Mouse (Mus musculus) activated CD4-positive, CD25-positive, alpha-beta regulatory T cell, adult 4 months (primary cell): Measurements from ENCODE around the gene Cic. TPM values are rescaled to one million over a fixed set of nuclear protein-coding genes. Genes with fewer than 3 reads are reported as not detected.

Source experiments
- ATAC-seq: one replicate; pipeline ENCODE4 v1.8.0; 2017
- polyA plus RNA-seq, 2 experiments: library from polyadenylated mRNA; unstranded; fragments of 100-300 nt; shearing (Covaris generic); gene quantifications; one replicate each; pipeline ENCODE4 v1.2.1; 2017

Gene Cic
- polyA plus RNA-seq, 2 experiments from 2014 or later: 23.2 to 26.0 TPM

DNA sequence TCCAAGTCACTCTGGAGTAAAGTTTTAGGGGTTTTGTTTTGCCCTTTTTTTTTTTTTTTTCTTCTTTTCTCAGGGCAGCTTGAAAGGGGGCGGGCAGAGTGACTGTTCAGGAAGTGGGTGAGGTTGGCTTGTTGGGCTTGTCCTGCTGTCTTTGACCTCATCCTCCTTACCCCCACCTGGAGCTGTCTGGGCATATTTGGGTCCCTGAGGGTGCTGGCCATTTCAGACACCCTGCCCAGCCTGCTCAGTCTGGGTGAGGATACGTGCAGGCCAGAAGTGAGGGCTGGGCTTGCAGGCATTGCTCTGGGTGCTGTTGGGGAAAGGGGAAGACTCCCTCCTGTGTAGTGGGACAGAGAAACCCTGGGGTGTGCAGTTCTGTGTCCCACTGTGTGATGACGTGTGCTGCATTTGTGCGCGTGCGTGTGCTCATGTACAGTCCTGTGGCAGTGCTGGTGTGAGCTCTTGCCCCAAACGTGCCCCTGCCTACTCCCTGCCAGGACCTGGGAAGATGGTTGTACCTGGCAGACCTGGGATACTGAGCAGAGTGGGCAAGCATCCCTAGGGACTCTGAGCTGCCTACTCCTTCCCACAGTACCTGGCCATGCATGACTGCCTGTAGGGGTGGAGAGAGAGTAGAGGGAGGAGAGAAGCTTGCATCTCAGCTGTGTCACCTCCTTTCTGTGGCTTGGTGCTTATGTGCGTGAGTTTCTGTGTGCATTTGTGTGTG is 2.2 kb downstream of the Cic start:
- ATAC-seq: no peak

DNA sequence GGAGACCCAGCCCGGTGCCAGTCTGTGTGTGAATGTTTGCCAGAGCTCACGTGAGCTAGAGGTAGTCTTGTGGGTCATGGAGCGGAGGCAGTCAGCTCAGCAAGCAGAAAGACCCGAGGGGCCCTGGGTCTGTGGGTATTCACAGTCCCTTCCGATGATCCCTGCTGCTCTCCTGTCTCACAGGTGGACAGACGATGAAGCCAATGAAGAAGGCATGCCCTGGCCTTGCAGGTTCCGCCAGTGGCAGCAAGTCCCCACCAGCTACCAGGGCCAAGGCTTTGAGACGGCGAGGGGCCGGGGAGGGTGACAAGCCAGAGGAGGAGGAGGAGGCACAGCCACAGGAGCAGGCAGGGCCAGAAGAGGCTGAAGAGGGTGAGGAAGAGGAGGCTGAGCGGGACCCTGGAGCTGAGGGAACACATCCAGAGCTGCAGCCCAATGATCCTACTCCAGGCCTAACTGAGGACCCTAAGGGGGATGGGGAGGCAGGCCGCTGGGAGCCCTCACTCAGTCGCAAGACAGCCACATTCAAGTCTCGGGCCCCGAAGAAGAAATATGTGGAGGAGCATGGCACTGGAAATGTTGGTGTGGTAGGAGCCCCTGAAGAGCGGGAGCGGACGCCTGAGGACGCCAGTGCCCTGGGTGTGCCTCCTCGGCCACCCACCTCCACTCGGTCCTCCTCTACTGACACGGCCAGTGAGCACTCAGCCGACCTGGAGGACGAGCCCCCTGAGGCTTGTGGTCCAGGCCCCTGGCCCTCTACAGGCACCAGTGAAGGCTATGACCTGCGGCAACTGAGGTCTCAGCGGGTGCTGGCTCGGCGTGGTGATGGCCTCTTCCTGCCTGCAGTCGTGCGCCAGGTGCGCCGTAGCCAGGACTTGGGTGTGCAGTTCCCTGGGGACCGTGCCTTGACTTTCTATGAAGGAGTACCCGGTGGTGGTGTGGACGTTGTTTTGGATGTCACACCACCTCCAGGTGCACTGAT is 3.4 kb downstream of the Cic start:
- ATAC-seq: no peak

DNA sequence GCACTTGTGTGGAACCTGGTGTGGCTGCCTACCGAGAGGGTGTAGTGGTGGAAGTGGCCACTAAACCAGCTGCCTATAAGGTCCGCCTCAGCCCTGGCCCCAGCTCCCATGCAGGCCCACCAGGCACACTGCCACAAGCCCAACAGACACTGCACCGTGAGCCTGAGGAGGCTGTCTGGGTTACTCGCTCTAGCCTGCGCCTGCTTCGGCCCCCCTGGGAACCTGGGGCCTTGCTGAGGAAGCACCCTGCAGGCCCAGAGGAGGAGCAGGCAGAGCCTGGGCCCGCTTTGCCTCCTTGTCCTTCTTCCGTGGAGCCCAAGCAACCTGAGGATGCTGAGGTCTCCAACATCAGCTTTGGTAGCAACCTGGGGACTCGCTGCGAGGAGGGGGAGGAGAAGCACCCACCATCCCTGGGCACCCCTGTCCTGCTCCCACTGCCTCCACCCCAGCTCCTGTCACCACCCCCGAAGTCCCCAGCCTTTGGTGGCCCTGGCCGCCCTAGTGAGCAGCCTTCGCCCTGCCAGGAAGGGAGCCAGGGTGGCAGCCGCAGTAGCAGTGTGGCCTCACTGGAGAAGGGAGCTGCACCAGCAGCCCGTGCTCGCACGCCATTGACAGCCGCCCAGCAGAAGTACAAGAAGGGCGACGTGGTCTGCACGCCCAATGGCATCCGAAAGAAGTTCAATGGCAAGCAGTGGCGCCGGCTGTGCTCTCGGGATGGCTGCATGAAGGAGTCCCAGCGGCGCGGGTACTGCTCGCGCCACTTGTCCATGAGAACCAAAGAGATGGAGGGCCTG is 4.3 kb downstream of the Cic start:
- no peak for ATAC-seq

DNA sequence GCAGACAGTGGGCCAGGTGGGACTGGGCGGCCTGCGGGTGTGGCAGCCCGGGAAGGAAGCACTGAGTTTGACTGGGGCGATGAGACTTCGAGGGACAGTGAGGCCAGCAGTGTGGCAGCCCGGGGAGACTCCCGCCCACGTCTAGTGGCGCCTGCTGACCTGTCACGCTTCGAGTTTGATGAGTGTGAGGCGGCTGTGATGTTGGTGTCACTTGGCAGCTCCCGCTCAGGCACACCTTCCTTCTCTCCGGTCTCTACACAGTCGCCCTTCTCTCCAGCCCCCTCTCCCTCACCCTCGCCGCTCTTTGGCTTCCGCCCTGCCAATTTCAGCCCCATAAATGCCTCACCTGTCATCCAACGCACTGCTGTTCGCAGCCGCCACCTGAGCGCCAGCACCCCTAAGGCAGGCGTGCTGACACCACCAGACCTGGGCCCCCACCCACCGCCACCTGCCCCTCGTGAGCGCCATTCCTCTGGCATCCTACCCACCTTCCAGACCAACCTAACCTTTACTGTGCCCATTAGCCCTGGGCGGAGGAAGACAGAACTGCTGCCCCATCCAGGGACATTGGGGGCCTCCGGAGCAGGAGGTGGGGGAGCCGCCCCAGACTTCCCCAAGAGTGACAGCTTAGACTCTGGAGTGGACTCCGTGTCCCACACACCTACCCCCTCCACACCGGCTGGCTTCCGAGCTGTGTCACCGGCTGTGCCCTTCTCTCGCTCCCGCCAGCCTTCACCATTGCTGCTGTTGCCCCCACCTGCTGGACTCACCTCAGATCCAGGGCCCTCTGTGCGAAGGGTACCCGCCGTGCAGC is 5.1 kb downstream of the Cic start:
- ATAC-seq: no peak

DNA sequence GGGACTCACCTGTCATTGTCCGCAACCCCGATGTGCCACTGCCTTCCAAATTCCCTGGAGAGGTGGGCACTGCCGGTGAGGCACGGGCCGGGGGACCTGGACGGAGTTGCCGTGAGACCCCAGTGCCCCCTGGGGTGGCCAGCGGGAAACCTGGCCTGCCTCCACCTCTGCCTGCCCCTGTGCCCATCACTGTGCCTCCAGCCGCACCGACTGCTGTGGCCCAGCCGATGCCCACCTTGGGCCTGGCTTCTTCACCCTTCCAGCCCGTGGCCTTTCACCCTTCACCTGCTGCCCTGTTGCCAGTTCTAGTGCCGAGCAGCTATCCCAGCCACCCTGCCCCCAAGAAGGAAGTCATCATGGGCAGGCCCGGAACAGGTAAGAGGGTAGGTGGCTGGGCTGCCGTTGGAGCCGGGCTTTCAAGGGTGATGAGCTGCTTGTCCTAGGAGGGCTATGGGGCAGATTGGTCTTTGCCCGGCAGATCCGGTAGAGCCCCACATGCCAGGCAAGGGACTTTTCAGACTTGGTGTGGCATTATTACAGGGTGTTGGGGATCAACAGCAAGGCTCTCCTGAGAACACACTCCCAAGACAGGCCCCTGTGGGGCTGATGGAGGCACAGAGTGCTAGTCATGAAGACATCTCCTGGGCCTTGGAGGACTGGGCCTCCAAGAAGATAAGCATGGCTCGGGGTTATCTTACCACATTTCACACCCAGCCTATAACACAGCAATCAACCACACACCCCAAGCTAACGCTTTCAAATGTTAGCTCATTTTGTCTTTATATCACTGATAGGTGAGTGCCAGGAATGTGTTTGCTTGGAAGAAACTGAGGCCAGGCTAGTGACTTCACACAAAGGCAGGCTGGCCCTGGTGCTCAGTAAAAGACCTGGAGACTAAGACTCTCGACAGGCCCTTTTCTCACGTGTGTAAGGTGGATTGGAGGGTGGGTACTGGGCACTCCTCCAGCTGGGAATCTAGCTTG is 6.0 kb downstream of the Cic start:
- ATAC-seq: no peak

DNA sequence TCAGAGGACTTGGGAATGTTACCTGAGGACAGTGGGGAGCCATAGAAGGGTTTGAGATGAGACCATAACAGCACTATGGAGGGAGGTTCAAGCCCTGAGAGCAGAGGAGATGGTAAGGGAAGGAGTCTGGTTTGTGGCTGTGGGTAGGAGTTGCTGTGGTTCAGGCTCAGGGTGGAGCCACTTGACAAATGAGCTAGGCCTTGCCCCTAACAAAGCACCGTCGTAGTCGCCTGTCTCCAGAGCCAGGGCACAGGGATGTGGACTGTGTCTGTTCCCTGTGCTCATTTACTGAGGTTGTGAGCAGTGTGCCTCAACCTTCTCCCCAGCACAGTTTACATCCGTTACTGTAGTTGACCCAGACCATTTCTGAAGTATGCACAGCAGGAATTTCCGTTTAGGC is 7.1 kb downstream of the Cic start:
- peak; percentile 47 for ATAC-seq

DNA sequence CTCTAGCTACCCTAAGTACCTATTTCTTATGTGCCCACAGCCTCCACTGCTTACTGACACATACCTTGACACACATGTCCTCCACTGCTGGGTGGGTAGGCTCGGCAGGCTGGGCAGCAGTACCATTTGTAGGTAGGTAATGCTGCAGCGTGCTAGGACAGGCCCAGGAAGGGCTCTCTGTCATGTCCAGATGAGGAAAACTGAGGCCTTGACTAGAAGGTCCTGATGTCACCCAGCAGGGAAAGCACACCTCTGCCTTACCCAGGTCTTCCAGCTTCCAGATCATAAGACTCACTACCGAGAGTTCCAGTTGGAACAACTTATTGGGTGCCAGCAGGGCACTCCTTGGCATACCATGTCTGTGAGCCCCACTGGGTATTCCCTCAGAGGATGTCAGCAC is 7.5 kb downstream of the Cic start:
- no peak for ATAC-seq

DNA sequence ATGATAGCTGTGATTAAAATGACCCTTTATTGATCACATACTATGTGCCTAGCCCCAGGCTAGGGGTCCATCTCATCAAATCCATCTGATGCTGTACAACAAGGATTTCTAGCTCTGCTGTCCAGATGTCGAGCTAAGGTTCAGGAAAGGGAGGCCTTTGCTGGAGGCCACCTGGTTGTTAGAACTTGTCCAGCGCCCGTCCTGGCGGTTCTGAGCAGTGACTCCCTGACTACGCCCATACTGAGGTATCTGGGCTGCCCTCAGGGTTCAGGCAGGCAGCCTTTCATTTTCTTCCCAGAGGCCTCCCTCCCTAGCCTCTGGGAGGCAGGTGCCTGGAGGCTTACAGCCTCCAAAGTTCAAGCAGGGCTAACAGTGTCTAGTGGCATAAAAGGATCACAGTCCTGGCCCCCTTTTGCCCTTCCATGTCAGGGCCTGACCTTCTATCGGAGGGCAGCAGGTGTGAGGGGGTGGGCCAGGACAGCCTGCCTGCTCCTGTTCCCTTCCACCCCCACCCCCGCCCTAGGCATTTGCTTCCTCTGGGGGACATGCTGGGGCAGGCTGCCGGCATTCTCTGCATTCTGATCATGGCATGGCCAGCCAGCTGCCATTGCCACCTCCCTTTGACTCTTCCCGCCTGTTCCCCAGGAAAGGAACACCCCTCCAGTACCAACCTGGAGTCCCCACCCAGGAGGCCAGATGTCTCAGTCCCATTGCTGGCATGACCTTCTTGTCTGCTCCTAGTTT is 8.2 kb downstream of the Cic start:
- ATAC-seq: no peak

DNA sequence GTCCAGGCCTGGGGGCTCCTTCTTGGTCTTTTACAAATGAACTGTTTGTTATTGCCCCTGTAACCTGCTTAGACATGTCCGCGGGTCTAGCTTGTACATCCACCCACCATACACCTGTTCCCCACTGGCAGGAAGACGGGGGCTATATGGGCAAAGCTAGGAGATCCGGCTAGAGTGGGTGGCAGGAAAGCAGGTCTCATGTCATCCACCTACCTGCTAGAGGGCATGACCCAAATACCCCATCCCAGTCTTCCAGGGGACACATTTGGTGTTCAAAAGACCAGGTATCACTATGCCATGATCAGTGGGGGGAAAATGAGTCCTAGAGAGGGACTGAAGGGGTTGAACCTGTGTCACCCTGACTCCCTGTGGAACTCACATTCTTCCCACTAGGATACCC is 9.9 kb downstream of the Cic start:
- ATAC-seq: no peak

DNA sequence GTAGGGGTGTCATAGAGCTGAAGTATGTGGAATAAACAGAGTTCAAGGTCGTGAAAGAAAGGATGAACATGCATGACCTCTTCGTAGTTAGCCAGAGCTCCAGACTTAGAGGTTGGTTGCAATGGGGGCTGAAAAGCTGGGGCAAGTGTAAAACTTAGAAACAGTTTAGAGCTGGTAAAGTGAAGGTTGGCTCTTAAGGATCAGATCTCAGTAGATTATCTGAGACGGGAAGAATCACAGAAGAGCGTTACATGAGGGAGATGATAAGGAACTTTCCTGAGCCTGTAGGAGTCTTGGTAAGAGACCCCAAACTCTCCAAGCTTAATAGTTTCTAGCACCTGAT is 10.5 kb downstream of the Cic start:
- no peak for ATAC-seq

DNA sequence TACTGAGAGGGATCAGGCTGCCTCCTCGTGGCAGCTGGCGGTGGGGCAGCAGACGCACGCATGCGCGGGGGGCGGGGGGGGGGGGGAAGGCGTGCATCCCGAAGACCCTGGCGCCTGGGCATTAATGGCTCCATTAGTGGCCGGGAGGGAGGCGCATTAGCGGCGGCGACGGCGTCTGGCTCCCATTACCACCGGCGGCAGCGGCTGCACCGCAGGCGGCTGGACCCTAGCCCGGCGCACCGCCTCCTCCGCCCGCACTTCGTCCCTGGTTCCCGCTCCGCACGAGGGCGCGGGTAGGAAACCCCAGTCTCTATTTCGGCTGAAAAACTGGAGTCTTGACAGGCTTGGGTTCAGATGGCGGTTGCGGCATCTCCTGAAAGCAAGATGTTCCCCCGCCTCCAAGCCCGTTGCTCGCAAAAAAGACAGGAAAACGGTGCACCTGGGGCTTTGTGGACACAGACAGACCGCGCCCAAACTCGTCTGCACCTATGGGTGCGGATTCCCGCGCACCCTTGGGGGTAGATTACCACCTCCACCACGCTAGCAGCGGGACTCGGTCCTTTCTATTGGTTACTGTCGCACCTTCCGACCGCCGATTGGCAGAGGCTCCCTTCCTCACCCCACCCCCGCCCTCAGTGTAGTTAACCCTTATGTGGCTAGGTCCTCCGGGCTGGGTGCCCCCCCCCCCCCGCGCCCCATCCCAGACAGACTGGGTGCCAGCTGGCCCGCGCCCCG is 11.0 kb downstream of the Cic start:
- peak; percentile 74 for ATAC-seq

DNA sequence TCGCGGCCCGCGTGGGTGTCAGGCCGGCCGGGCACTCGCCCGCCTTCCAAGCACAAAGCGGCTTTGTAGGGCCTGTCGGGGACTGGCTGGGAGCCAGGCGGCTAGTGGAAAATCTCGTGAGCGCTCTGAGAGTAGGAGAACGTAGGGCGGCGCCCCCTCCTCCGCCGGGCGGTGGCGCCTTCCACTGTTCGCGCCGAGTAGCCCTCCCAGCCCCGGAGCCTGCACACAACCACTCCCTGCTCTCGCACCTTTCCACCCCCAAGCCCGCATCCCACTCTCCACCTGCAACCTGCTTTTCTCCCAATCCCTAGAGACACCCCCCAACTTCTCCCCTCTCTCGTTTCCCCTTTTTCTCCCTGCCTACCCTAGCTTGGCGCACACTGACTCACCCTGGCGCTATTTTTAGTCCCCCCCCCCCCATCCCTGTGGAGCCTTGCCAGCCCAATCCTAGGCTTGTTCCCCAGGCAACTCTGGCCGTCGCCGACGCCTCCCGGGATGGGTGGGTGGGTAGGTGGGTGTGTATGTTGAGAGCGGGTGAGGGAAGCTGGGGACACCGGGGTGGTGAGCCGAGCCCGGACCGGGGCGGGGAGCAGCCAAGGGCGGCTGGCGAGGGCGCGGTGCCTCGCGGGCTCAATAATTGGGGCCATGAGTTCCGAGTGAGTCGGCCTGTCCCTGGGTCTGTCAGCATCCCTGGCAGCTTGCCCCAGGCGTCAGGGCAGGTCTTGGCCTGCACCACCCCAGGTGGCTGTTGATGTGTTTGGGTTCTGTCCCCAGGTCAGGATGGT is 11.8 kb downstream of the Cic start:
- peak; percentile 14 for ATAC-seq

DNA sequence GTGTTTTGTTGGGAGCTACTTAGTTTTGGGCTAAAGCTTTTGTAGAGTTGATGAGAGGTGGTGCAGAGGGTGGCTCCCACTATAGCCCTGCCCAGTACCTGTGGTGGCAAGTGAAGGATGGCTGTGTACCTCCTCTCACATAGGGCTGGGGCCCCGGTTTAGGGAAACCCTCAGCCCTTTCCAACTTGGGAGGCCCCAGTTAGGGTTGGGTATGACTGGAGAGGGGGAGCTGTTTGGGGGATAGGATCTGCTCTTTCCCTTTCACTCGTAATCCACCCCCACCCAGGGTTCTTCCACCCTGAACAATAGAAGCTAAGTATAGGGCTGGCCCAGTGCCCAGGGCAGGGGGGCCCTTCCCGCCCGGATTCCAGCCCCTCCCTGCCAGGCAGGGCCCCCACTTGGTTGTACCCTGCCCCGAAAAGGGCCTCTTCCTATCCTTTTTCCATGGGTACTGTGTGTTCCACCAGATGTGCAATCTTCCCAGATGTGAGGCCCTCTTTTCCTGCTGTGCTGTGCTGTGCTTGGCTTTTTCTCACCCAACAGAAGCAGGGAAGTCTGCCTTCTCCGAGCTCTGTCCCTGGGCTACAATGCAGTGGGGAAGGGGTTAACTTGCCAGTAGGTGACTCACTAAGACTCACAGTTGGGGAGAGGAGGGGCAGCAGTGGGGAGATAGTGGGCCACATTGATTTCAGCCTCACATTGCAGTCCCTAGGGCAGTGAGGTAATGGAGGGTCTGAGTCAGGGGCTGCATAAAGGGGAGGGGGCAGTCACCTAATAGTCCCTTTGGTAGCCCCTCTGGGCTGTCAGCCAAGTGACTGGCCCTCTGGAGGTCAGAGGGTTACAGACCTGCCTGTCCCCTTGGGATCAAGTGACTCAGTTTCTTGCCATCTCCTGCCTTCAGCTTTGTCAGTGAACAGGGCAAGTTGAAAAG is 12.6 kb downstream of the Cic start:
- no peak for ATAC-seq

DNA sequence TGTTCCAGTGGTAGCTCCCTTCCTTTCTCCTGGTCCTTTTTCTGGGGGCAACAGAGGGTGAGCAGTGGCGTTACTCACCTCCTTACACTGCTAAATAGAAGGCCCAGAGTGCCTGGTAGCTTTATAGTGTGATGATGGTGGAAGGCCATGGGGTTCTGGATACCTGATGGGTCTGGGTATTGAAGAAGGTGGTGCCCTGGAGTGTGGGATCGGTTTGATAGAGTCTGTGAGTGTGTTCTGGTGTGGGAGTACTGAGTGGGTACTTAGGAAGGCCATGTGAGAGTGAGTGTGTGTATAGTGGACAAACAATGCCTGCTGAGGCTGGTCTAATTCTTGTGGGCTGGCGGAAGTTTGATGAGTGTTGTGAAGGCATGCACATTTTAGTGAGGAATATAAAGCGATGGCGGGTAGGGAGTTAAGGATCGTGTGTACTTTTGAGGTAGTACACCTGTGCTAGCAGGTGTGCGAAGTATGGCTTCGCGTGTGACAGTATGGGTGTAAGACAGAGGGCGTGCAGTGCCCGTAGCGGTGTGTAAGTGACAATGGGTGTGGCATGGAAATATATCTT is 13.7 kb downstream of the Cic start:
- ATAC-seq: peak; percentile 9

DNA sequence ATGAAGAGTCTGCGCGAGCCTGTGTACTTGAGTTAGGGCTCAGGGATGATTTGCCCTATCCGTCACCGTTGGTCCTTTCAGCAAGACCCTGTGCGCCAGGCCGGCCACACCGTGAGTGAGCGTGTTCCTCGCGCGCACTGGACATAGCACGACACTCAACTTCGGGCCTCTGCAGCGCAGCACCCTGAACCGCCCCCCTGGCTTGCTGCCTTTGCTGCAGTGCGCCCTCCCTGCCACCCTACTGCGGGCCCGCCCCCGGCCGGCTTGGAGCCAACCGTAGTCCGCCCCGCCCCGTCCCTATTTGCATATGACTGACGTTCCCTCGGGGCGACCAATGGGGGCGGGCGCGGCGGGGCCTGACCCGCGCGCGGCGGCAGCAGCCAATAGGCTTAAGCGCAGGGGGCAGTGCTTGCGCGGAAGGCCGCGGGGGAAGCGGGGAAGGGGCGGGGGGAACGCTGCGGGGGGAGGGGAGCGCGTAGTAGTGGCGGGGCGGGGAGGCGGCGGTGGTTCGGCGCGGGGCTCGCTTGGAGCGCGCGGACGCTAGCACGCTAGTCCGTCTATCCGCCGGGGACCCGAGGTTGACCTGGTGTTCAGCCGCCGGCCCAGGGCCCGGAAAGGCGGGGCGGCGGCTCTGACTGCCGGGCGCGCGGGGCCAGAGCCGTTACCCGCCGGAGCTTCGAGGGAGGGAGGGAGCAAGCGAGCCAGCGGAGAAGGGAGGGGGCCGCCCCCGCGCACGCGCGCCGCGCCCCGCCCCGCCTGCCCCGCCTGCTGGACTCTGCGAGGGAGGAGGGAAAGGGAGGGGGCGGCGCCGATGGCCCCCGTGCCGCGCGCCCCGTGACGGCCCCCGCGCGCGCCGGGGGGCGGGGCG is 14.5 kb downstream of the Cic start:
- peak; percentile 75 for ATAC-seq

DNA sequence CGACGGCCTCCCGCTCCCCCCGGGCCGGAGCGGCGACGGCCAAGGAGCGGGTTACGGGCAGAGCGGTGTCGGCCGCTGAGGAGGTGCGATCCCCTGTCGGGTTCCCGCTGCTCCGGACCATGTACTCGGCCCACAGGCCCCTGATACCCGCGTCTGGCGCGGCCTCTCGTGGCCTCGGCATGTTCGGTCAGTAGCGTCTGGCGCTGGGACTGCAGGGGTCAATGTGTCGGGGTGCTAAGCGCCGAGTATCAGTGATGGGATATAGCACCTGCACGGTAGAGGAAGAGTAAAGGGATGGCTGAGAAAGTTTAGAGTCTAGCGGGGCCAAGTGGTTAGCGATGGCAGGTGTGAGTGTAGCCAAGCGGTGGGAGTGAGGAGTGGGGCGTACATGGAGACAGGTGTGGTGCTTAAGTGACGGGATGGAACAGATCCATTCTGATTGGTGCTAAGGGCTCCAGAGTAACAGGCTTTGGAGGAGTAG is 15.3 kb downstream of the Cic start:
- ATAC-seq: no peak
